In genomic region chr1:177531791-177532190, GRCm38 (mm10) we compare ENCODE assay signal across 11 mouse cellular contexts.
DNase-seq lines count a peak whose midpoint lies in the region; ATAC-seq and TF ChIP-seq lines count a peak whose summit lies in the region.
"Had no signal": no experiment of that assay in that cellular context is flagged by ENCODE, and none has a peak within 500 bp of the region (broad histone marks: within the 10 kb centered on the region; RNA-seq: fewer than 3 reads in every experiment).

No protein-coding gene starts in this region.

- H3K27ac ChIP-seq in thymus, adult 2 months (ENCODE audit: control insufficient read depth, insufficient read depth, low read length) = peak overlapping the region; percentile 88
- peak overlapping the region; percentile 40; the same call in 1 of the 2 replicates for H3K27ac ChIP-seq in heart, embryonic 15.5 days
- no peak overlapping the region for H3K27ac ChIP-seq in stomach, postnatal 0 days (replicated peaks)
- H3K27ac ChIP-seq: limb, embryonic 12.5 days had no signal

- no peaks in the 10 kb centered on the region for H3K9me3 ChIP-seq in heart, embryonic 15.5 days (replicated peaks)
- no peaks in the 10 kb centered on the region for H3K9me3 ChIP-seq in stomach, postnatal 0 days (ENCODE audit: control insufficient read depth, low read length)
- H3K9me3 ChIP-seq: limb, embryonic 12.5 days had no signal

- H3K4me1 ChIP-seq in thymus, adult 2 months (replicated peaks; ENCODE audit: control insufficient read depth, insufficient read depth, low read length) = peaks cover 14% of the 10 kb centered on the region
- H3K4me1 ChIP-seq in heart, embryonic 15.5 days (replicated peaks) = no peaks in the 10 kb centered on the region
- H3K4me1 ChIP-seq in stomach, postnatal 0 days (replicated peaks; ENCODE audit: control insufficient read depth, insufficient read depth) = no peaks in the 10 kb centered on the region
- H3K4me1 ChIP-seq: limb, embryonic 12.5 days had no signal

- H3K4me2 ChIP-seq in heart, embryonic 15.5 days = no peak overlapping the region
- H3K4me2 ChIP-seq in stomach, postnatal 0 days (replicated peaks; ENCODE audit: low read depth) = no peak overlapping the region
- H3K4me2 ChIP-seq: limb, embryonic 12.5 days had no signal

- DNase-seq in thymus, adult 2 months = no peak
- DNase-seq in thymus, postnatal 10 days (ENCODE audit: low spot score in 2 of 2) = no peak
- DNase-seq in kidney, postnatal 36 days = peak; percentile 12 to 17
- DNase-seq in stomach, postnatal 0 days (ENCODE audit: low spot score) = no peak
- DNase-seq in urinary bladder, postnatal 36 days (ENCODE audit: low spot score in 2 of 2) = no peak
- no peak for DNase-seq in layer of hippocampus, postnatal 25 days (ENCODE audit: extremely low spot score in 1 of 2, low spot score in 1 of 2)
- DNase-seq: cerebellum, adult 2 months had no signal

- TF ChIP-seq CTCF in thymus, adult 2 months (IDR thresholded peaks at IDR 0.05; ENCODE audit: borderline replicate concordance, control insufficient read depth, extremely low read depth, insufficient read depth, low read length, poor library complexity) = no peak
- no peak for TF ChIP-seq CTCF in stomach, postnatal 0 days (IDR thresholded peaks at IDR 0.05; ENCODE audit: low read depth)

- H3K9ac ChIP-seq in heart, embryonic 15.5 days = no peak overlapping the region
- H3K9ac ChIP-seq in stomach, postnatal 0 days (ENCODE audit: low read length) = no peak overlapping the region
- H3K9ac ChIP-seq: limb, embryonic 12.5 days had no signal

- 23% methylated on average over 2 of the region's 2 CpGs for WGBS in thymus, adult 2 months
- WGBS in heart, embryonic 15.5 days = 48% methylated on average over 2 of the region's 2 CpGs
- 37% methylated on average over 2 of the region's 2 CpGs for WGBS in stomach, postnatal 0 days

- 0 out of 2 replicates have a peak, but pooled peaks have one; percentile 39 for ATAC-seq in heart, embryonic 15.5 days (replicated peaks; ENCODE audit: insufficient number of reproducible peaks, insufficient read depth, low FRiP score, low read depth)
- ATAC-seq in stomach, postnatal 0 days (ENCODE audit: low FRiP score, low TSS enrichment) = peak; percentile 35; the same call in 1 of the 2 replicates
- ATAC-seq: forebrain, embryonic 14.5 days; midbrain, embryonic 16.5 days had no signal

- no peaks in the 10 kb centered on the region for H3K27me3 ChIP-seq in thymus, adult 2 months (ENCODE audit: control insufficient read depth, insufficient read depth, low read length)
- H3K27me3 ChIP-seq in heart, embryonic 15.5 days = no peaks in the 10 kb centered on the region
- H3K27me3 ChIP-seq in stomach, postnatal 0 days (ENCODE audit: control insufficient read depth, insufficient read depth, low read length) = no peaks in the 10 kb centered on the region
- H3K27me3 ChIP-seq: limb, embryonic 12.5 days had no signal

- H3K4me3 ChIP-seq in thymus, adult 2 months (ENCODE audit: control insufficient read depth, insufficient read depth, low read length) = no peak overlapping the region
- H3K4me3 ChIP-seq in heart, embryonic 15.5 days = no peak overlapping the region
- H3K4me3 ChIP-seq in stomach, postnatal 0 days (ENCODE audit: low read depth, low read length) = no peak overlapping the region
- H3K4me3 ChIP-seq: limb, embryonic 12.5 days had no signal

- no peak for TF ChIP-seq POLR2A in thymus, adult 2 months (IDR thresholded peaks at IDR 0.05; ENCODE audit: control insufficient read depth, extremely low read depth, insufficient read depth, low read length, poor library complexity)

- TF ChIP-seq EP300 in stomach, postnatal 0 days (optimal IDR thresholded peaks at IDR 0.05) = no peak

- H3K36me3 ChIP-seq in thymus, adult 2 months (ENCODE audit: control insufficient read depth, insufficient read depth, low read length) = no peaks in the 10 kb centered on the region
- no peaks in the 10 kb centered on the region for H3K36me3 ChIP-seq in heart, embryonic 15.5 days
- H3K36me3 ChIP-seq in stomach, postnatal 0 days (ENCODE audit: control insufficient read depth, insufficient read depth, low read length) = no peaks in the 10 kb centered on the region
- H3K36me3 ChIP-seq: limb, embryonic 12.5 days had no signal

Comparison
In these comparisons a context has a peak if more than half of its experiments do, and no peak if none do; other contexts are left out.
1. DNase-seq: peak in kidney, postnatal 36 days (2 of 2); none in thymus, adult 2 months (single experiment), thymus, postnatal 10 days (0 of 2), stomach, postnatal 0 days (single experiment), urinary bladder, postnatal 36 days (0 of 2) and layer of hippocampus, postnatal 25 days (0 of 2).